Mouse (Mus musculus) frontal cortex, adult 2 months (tissue): ENCODE data around the gene Tac2. TPM values are rescaled to one million over a fixed set of nuclear protein-coding genes. Genes with fewer than 3 reads are reported as not detected.

Experiments
- DNase-seq, 2 experiments: peaks; one replicate each; pipeline ENCODE4 v3.0.0; 2022; ENCODE audit warnings: low spot score in 1 of 2; ENCODE audit errors: extremely low spot score in 1 of 2
- polyA plus RNA-seq: library from polyadenylated mRNA; depleted of rRNA; stranded (reverse); fragments of >200 nt; gene quantifications from 2 replicates; pipeline ENCODE4 v1.2.3, GENCODE M21; 2012

The Tac2 gene
- polyA plus RNA-seq, 1 experiment: 34.9 TPM

DNA sequence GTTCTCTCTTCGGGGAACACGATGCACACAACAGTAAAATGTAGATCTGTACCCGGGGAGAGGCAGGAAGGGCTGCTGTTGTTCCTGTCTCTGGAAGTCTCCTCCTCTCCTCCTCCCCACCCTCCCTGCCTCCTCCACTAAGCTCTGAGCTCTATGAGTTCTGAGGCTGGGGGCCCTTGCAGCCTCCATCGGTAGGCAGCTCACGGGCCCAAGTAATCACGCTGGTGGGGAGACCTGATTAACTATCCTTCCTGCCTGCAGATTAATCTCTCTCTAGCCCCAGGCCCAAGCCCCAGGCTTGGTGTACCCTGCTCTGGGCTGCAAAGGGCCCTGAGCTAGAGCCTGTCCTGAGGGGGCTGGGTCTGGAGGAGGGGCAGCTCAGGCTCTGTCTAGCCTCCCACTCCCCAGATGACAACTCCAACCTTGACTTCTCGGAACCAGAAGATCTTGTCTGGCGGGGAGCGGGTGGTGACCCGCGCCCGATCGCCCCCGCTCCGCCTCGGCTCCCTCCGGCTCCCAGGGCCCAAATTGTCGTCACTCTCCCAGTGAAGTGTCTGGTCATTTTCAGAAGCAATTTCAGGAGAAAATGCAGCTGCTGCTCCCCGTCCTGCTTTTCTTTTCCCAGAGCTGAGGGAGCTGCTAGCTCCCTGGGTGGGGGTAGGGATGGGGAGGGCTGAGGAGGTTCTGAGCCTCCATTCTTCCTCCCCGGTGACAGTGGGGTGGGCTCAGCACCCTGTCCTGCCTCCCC, 2.4 kb upstream of the Tac2 start:
- peak in 1 of 2 experiments; percentile 24 for DNase-seq

DNA sequence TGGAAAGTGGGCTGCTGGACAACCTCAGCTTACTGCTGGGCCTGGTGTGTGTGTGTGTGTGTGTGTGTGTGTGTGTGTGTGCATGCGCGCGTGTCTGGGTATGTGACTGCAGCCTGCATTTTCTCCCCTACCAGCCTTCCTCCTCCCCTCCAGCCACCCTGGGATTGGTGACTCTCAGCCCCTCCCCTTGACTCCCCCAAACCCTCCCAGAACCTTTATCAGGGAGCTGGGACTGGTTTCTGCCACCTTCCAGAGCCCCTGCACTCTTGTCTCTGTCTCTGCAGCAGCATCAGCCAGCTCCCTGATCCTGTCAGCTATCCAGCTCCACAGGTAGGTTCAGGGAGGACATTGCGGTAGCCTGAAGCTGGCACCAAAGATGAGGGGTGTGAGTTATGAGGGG, 858 bp downstream of the Tac2 start:
- no peak for DNase-seq

DNA sequence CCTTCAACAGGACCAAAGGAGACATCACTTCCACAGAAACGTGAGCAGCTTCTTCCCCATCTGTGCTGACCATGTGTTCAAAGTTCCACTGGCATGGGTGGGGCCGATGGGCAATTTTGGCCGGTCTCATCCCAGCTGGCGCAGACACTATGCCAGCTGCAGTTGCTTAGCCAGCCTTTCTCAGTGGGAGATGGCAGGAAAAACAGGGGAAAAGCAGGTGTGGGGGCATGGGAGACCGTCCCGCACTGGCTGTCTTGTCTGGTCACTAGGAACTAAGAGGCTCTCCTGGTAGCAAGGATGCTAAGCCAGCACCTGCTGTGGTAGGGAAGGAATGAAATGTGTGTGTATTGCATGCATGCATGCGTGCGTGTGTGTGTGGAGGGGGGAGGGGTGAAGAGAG, 4.2 kb downstream of the Tac2 start:
- DNase-seq: peak in 1 of 2 experiments; percentile 31

DNA sequence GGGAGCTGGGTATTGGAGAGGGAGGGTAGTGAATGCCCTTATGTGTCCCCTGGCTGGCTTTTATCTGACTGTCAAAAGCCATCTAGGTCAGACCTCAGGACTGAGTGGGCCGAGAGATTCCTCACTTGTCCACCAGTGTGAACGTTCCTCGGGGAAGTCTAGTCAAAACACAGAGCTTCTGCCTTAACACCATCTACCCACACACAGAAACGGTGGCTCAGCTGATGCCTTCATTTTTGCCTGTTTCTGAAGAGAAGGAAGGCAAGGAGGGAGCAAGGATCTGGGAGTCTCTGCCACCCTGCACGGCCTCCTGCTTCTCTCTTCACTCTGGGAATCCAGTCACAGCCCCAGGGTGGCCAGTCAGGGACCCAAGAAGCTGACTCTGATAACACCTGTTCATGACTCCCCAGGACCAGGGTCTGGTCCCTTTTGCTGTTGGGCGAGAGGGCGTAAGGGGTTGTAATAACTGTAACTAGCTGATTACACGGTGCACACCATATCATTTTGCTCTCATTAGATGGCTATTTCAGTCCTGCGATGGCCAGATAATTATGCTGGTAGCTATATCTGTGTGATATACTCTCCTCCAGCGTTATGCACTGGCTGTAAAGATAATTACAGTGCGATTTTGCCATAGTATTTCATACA, 6.1 kb downstream of the Tac2 start:
- peak in 1 of 2 experiments; percentile 52 for DNase-seq

DNA sequence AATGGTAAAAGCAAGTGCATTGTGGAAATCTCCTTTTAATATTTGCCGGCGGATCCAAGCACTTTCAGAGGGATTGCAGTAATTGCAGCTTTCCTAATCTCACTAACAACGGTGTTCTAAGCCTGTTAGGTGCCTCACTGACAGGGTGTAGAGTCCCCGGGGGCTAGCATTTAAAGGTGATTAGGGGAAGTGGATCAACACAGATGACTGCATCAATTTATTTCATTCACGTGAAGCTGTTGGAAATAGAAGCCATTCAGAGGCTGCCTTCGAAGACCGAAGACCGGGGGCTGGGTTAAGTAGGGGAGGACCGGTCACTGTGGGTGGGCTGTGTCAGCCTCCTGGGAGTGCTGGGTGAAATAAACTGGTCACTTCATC, 6.6 kb downstream of the Tac2 start:
- no peak for DNase-seq

DNA sequence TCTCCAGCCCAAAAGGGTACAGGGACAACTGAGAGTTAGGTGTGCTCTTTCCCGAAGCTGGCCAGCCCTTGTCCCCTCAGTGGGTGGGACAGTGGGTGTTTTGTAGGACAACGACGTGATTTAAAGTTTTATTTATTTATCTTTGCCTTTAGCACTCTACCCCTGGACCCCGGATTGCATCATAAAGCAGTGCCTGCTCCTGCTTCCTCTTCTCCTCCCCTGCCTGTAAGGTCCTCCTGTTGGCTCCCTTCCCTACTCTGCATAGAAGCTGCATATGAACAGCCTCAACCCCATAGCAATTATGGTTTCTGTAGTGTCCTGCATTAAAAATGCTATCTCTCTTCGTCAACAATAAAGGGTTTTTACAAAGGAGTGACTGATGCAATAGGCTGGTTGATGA, 7.1 kb downstream of the Tac2 start:
- DNase-seq: no peak

DNA sequence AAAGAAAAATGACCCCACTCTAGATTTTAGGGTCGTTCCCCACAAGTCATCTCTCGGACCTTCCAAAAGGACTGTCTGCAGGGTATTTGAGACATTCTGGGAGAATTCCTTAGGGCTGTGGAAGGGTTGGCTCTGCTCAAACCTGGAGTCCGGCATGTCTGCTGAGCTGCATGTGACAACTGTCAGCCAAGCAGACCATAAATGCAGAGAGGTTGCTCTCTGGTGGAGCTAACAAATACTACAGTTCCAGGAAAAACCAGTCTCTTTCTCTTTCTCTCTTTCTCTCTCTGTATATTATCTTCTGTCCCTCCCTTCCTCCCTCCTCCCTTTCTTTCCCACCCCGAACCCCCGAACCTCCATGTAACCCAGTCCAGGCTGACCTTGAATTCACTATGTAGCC, 10.2 kb downstream of the Tac2 start:
- peak in 1 of 2 experiments; percentile 48 for DNase-seq

DNA sequence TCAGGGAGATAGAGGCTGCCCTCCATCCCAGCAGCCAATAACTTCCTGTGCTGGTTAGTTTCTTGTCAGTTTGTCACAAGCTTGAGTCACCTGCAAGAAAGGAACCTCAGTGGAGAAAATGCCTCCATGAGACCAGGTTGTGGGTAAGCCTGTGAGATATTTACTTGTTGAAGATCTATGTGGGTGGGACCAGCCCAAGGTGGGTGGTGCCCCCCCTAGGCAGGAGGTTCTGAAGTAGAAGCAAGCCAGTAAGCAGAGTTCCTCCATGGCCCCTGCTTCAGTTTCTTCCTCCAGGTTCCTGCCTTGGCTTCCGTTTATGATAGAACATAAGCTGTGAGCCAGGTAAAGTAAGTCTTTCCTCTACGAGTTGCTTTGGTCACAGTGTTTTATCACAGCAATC, 12.0 kb downstream of the Tac2 start:
- no peak for DNase-seq

DNA sequence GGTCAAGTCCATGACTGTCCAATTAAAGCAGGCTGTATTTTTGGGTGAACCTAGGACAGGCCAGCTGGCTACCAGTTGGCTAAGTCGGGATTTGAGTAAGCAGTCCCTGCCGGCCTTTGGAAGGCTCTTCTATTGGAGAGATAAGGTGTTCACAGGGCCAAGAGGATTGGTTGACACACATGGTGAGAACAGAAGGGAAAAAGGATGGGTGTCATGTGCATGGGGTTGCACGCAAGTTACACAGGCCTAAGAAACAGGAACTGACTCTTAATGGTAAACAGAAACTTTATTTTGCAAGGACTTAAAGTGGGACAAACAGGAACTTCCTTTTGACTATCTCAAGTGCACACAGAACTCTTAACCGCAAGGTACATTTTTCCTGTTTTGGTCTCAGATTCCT, 12.6 kb downstream of the Tac2 start:
- DNase-seq: no peak

DNA sequence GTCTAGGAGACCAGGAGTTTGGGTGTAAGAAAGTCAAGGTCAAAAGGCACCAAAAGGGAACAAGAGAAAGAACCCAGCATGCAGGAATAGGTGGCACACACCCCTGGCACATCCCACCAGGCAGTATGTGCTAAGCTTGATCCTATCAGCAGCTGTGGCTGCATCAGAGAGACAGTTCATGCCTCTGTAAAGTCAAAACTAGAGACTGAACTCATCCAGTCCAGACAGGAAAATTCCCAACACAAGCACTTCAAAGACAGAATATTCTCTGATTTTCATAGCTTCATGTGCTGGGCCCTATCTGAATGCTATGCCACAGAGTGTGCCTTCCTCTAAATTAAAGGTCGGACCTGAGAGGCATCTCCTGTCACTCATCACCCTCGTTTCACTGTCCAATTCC, 13.3 kb downstream of the Tac2 start:
- no peak for DNase-seq

DNA sequence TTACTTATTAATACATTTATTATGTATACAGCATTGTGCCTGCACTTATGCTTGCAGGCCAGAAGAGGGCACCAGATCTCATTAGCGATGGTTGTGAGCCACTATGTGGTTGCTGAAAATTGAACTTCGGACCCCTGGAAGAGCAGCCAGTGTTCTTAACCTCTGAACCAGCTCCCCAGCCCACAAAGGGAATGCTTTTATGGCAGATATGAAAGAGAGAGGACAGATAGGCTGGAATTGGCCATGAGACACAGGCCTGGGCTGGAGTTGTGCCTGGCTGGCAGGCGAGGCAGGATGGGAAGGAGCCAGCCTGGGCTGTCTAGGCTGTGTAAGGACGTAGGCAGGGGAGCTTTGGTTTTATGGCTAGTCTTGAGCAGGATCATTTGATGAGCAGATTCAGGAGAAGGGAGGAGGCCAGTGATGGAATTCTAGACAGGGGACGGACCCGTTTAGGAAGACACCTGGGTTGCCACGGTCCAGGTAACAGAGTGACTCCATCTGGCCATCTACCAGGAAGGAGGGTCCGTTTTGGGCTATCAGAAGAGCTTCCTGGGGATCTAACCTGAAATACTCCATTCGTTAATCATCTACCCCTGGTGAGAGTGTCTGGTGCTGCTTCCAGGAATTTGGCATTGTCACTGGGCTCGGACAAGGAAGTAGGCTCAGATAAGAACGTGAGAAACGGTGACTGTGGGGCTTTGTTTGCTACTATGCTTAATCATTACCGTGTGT, 14.0 kb downstream of the Tac2 start:
- peak in 1 of 2 experiments; percentile 45 for DNase-seq

DNA sequence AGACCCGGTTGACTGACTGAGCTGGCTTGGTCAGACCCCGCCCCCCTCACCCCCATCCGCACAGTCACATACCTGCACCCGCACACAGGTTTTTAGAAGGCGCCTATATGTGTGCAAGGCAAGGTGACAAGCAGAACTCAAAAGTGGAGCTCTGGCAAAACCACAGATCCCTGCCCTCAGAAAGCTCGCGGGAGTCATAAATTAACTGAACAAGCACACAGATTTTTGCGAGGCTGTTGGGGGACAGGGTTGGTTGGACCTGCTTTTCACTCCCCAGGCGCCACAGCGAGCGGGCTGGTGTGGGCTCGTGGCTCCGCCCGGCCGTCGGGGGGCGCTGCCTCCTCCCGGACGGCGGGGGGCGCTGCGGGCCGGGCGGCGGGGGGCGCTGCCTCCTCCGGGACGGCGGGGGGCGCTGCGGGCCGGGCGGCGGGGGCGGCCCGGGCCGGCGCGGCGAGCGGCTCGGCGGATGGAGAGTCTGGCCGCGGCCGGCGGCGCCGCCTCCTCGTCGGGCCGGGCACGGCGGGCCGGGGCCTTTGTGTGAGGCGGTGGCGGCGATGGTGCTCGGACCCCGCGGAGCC, 14.9 kb downstream of the Tac2 start, which contains the start of gene Zbtb39:
Gene Zbtb39 (plus strand): TSS at position 456 of the 578 bp plus-strand sequence.
- peak in 1 of 2 experiments; percentile 71 for DNase-seq

DNA sequence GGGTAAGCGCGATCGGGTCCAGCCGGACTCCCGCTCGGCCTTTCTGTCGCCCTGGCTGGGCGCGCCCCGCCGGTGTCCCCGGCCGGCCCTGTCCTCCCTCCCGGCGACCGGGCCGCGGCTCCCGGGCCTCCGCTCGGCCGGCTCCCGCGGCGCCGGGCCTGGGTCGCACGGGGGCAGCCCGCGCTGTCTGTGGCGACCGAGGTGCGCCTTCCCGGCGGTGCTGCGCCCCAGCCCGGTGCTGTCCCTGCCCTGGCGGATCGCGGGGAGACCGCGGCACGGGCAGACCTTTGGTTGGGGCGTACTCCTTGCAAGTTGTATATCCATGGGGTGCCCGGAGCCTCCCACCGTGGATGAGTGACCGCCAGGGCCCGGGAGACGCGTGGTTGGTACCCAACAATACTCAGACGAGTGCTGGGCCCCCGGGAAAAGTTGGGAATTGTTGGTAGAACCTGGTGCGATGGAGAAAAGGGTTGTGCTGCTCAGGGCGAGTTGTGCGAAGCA, 15.4 kb downstream of the Tac2 start:
- DNase-seq: no peak

DNA sequence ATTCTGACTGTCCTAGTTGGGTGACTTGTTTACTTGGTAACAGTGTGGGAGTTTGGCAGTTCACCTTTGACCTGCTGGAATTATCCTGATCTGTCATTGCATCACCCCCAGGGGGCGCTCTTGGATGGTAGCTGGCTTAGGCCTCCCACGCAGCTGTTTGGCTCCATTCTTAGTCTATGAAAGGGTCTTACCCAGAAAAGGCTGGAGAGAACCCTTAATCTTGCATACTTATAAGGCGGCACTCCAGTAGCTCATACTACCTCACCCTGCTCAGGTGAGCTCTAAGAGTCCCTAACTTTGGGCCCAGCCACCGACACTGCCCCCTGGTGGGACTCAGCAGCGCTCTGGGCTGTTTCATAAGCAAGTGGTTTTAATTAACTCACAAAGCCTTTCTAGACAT, 20.4 kb downstream of the Tac2 start:
- DNase-seq: peak in 1 of 2 experiments; percentile 29

DNA sequence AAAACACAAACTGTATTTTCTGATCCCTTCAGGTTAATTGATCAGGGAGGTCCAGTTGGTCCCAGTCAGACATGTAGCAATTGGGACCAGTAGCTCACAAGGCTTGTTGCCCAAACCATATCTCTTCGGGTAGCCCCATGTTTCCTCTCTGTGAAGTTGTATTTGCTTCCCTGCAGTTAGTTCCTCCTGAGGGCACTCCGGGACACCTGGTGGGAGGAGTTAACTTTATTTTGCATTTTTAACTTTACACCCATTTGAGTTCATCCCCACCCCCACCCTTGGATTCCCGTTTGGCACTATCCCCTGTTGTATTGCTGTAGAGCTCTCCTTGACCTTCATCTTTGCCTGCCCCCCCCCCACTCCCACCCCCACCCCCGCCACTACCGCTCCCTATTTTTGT, 21.6 kb downstream of the Tac2 start:
- no peak for DNase-seq

DNA sequence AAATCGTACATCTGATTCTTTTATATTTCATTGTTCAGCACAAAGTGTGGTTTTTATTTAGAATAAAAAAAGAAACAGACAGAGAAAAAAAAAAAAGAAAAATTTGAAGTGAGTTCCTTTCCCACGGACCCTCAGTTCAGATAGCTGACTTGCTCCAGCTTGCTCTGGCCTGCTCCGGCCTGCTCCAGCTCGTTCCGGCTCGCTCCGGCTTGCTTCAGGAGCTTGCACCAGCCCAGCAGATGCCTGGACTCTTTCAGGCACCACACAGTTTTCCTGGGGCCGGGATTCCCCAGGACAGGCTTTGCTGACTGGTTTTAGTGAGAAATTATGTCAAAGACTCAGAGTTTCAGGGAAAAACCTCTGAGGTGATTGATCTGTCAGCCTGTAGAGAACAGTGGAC, 23.0 kb downstream of the Tac2 start:
- DNase-seq: no peak

DNA sequence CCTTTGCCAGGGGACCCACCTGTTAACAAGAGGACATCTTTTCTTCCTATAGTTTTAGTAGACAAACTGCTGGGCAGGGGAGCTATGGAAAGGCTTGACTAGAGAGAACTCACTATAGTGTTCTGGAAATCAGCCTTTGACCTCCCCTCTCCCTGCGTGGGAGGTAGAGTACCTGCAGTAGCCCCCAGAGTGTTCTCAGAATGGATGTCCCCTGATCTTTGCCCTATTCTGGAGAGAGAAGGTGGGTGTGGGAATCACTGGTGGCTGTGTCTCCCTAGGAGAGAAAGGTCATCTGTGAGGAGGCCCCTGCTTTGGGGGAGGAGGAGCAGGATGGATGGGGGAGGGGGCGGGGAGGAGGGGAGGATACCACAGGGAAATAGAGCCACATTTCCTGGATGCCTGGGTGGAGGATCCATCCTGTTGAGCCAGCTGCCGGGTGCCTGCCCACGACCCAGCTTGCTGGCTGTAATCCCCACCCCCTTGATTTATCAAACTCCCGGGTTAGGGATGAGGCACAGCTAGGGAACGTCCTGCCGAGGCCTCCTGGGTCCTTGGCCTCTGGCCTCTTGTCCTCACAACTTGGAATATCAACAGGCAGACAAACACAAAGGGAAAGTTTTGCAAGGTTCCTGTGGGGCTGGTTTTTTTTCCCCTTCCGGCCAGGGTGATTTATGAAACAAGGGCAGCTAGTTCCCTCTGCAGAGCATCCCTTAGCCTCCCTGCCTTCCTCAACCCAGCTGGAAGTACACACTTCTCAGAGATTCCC, 24.8 kb downstream of the Tac2 start:
- no peak for DNase-seq

DNA sequence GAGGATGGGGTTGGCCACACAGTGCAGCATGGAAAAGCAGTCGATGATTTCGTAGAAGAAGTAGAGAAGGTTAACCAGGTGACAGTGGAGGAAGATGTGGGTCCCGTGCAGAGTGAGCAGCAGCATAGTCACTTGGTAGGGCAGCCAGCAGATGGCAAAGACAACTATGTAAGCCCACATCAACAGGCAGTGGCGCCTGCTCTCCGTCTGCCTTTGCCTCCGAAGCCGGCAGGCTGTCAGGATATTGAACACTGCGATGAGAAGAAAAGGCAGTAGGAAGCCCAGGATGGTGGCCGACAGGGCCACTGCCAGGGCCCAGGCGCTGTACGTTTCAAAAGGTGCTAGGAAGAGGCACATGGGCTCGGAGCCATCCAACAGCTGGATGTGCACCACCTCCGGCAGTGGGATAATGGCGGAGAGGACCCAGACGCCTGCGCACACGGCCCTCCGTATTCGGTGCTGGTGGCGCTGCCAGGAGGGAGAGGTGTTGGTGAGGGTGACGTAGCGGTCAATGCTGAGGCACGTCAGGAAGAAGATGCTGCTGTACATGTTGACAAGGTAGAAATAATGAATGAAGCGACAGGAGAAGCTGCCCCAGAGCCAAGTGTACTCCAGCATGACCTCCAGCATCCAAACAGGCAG, 26.0 kb downstream of the Tac2 start:
- DNase-seq: no peak

DNA sequence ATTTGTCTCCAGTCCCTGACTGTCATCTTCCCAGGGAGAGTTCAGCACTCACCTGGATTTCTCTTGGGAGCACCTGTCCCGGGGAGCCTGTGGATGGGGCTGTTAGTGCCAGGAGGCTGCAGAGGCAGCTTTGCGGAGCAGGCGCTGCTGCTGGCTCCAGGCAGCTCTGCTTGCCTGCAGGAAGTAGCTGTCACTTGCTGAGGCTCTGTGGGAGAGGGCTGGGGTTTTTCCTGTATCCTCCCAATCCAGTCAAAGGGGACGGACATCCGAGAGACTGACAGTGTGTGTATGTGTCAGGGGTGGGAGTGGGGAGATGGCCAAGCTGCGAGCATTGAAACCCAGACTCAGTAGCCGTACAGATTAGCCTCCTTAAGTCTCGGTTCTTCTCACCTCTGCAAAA, 27.3 kb downstream of the Tac2 start, which contains the start of gene Gpr182:
Gene Gpr182 (minus strand): TSS at position 185 of the 400 bp plus-strand sequence.
- no peak for DNase-seq
